Mouse (Mus musculus) right cerebral cortex, postnatal 14 days (tissue): ENCODE measurements around the gene Ap4s1.
A peak's percentile ranks its signal among the peaks of the same experiment; 100 is the strongest.
"Not testable (repeated sequence)": the region's sequence is repeated elsewhere in the genome, so short reads cannot be mapped to it uniquely, and the experiment has no call there.

ENCODE experiments used
- DNase-seq: peaks from one replicate; pipeline ENCODE4 v3.0.0; 2022

Gene Ap4s1

DNA sequence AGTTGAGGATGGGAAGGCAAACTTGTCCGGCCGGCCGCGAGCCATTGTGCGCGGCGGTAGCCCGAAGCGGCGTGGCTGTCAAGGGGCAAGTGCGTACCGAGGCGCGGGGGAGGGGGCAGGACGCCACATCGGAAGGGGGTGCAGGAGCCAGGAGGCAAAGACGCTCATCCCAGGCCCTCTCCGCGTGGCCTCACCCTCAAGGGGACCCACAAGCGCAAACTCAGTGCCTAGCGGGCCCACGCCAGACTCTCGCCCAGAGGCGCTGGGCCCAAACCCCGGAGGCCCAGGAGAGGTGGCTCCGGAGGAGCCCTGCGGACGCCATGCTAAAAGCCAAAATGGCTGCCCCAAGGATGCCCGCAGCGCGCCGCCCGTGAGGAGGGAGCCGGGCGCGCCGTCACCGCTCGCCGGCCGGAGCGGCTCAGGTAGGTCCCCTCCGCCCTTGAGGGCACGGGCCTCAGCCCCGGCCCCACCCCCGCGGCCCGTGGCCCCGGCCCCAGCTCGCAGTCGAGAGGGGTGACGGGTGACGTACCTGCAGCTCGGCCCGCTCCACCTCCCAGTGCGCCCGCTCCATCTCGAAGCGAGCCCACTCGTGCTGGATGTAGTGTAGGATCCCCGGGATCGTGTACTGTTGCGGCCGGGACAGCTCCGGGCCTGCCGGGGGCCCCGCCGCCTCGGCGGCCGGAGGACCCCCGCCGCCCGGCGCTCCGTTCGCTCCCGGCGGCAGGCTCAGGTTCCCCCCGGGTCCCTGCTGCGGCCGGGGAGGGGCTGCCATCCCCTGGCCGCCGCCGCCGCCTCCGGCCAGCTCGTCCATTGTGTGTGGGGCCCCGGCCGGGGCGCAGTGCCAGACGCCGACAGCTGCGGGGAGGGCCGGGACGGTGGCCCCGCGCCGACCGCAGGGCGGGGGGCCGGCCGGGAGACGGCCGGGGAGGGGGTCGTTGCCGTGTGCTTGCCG is at the start of gene Ap4s1:
Ap4s1 (plus strand) TSS at position 141 of the 952 bp plus-strand sequence.
- DNase-seq = peak; percentile 56

DNA sequence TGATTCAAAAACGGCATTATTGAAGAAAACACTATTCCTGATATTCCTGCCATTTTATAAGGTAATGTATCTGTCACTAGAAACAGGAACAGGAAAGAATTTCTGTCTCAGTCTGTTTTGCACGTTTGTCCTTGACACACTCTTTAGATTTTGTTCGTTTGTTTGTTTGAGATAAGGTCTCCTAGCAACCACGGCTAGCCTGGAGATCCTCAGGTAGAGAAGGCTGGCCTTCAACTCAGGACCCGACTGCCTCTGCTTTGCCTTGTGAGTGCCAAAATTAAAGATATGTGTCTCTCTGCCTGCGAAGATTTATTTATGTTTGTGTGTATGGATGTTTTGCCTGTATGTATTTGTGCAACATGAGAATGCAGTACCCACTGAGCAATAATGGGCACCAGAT is 49.0 kb upstream of the Ap4s1 start:
- DNase-seq = no peak

DNA sequence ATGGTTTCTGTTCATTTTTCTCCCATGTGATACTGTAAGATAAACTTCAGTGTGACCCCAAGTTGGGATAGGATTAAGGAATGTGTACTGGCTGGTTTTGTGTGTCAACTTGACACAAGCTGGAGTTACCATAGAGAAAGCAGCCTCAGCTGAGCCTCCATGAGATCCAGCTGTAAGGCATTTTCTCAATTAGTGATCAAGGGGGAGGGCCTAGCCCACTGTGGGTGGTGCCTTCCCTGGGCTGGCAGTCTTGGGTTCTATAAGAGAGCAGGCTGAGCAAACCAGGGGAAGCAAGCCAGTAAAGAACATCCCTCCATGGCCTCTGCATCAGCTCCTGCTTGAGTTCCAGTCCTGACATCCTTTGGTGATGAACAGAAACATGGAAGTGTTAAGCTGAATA is 41.4 kb upstream of the Ap4s1 start:
- DNase-seq = not testable (repeated sequence)

DNA sequence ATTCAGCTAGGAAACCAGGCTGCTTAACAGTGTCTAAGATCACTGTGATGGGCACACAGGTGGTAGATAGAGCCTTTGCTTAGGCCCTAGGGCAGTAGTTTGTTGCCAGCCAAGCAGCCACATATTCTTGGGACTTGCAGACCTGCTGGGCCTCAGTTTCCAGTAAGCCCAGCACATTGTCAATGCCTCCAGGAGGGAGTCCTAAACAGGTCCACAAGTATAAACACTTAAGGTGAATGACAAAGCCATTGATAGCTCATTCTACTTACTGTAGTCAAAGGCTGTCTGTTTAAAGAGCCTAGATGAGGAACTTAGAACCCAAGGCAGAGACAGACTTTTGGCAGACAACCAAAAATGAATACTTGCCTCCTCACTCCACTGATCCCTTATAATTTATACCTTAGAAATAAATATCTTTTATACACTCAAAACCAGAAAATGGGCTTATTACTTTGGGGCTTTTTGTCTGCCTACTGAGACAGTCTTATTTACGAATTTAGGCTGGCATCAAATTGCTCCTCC is 34.8 kb upstream of the Ap4s1 start:
- DNase-seq = no peak

DNA sequence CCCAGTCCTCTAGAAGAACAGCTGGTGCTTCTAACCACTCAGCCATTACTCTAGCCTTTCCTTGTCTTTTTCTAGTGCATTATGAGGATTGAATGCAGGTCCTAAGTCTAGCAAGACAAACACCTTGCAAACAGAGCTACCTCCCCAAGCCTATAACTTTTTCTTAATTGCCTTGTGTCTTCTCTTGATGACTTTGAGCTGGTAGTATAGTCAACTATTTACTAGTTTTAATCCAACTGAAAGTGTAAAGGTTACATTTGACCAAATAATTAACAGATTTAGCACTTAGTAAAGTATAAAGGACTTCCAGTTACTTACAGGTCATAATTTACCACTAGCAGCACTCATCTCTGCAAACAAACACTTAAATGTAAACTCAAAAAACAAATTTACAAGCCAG is 27.8 kb upstream of the Ap4s1 start:
- no peak for DNase-seq

DNA sequence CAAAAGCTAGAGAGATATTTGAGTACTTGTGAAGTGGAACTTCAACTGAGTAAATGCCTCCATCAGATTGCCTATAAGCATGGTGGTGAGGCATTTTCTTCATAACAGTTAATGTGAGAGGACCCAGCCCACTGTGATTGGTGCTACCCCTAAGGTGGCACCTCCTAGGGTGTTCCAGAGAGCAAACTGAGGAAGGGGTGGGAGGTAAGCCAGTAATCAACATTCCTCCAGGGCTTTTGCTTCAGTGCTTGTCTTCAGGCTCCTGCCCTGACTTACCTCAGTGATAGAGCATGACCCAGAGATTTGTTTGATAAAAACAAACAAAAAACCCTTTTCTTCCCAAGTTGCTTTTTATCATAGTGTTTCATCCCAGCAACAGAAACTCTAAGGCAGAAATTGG is 26.9 kb upstream of the Ap4s1 start:
- DNase-seq = no peak

DNA sequence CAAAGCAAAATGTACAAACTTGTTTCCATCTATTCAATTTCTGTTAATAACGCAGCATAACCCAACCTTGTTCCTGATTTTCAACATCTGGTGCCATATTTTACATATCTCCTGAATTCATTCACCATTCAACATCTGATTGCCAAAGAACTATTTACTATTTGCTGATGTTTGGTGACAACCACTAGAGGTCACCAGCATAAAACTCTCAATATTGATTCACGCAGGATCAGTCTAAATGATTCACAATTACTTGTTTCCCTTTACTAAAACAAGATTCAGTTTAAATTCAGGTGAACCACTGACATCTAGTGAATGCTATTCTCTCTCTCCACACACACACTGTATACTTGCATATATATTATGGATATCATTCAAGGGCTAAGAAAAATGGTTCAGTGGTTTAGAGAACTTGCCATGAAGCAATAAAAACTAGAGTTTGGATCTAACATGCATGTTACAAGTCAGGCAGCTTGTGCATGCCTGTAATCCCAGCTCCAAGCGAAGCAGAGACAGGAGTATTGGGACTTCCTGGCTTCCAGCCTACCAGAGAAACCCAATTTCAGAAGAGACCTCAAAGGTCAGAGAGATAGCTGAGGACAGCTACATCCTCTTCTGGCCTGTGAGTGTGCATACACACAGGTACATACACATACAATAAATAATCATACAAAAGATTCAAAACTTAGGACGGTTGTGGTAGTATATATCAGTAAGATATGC is 24.0 kb upstream of the Ap4s1 start:
- no peak for DNase-seq

DNA sequence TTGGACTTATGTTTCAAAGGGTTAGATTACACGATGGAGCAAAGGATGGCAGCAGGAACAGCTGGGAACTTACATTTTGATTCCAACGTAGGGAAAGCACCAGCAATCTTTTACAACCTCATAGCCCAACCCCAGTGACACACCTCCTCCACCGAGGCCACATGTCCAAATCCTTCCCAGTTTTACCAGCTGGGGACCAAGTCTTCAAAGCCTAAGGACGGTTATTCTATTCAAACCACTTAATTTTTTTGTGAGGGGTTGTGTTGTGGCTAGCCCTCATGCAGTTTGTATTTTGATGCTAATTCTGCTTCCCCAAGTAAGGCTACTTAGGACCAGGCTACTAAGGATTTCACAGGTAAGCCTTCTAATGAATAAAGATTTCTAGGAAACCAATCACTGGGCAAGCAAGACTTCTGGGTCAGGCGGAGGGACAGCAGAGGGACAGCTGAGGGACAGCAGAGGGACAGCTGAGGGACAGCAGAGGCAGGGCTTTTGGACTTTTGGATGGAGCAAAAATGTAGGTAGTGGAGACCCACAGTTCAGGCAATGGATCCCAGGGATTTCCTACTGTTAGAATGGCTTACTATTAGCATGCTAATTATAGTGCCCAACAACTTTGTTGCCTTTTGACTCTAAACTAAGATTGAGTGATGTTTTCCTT is 19.5 kb upstream of the Ap4s1 start:
- no peak for DNase-seq

DNA sequence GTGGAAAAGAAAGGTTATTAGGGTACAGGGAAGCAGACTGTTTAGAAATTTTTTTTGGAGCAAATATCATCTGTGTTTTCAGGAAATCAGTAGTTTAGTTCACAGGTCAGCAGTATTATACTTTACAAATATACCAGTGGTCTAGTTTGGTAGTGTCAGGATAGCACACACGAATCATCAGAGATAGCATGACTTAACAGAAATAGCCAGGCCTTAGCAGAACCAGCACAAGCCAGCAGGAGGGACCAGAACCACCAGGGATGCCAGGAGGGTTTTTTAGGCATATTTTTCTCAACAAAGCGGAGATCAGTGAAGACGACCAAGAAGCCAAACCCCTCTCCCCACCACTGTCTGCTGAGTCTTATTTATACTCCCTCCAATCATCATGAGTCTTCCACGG is 17.6 kb upstream of the Ap4s1 start:
- no peak for DNase-seq

DNA sequence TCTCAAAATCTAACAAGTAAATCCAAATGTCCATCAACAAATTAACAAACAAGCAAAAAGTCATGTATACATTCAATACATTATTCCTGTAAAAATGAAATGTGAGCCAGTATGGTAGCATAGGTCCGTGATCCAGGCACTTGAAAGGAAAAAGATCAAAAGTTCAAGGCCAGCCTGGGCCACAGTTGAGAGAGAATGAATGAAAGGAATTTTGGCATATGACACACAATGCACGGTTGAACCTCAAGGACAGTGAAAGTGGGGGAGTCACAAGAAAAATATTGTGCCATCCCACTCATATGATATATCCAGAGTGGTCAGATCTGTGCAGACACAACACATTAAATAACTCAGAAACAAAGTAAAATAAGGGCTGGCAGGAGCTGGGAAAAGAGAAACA is 14.4 kb upstream of the Ap4s1 start:
- no peak for DNase-seq

DNA sequence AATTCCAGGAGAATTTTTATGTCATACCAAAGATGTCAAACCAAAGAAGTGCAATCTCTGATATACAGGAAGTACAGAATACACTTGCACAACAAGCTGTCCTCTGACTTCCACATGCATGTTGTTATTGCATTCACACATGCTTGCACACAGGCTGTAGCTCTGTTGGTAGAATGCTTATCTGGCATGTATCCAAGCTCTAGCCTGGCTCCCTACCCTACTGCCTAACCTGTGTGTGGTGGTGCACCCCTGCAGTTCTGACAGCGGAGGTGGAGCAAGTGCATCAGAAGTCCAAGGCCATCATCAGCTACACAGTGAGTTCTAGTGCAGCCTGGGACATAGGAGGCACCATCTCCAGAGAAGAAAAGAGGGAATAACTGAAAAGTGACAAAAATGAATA is 12.0 kb upstream of the Ap4s1 start:
- DNase-seq = no peak

DNA sequence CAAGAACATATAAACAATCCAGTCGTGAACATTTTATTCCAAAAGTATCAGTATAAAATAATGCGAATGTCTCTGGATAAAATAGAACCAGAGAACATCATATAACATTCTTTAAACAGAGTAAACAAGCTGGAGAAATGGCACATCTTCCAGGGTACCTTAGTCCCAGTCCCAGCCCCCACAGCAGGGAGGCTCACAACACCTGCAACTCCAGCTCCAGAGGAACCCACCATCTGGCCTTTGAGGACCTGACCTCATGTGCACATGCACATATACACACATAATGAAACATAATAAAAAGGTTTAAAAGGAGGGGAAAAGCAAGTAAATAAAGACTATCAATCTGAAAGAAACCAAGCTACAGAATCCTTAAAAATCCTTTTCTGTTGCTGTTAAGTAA is 2.3 kb upstream of the Ap4s1 start:
- no peak for DNase-seq

DNA sequence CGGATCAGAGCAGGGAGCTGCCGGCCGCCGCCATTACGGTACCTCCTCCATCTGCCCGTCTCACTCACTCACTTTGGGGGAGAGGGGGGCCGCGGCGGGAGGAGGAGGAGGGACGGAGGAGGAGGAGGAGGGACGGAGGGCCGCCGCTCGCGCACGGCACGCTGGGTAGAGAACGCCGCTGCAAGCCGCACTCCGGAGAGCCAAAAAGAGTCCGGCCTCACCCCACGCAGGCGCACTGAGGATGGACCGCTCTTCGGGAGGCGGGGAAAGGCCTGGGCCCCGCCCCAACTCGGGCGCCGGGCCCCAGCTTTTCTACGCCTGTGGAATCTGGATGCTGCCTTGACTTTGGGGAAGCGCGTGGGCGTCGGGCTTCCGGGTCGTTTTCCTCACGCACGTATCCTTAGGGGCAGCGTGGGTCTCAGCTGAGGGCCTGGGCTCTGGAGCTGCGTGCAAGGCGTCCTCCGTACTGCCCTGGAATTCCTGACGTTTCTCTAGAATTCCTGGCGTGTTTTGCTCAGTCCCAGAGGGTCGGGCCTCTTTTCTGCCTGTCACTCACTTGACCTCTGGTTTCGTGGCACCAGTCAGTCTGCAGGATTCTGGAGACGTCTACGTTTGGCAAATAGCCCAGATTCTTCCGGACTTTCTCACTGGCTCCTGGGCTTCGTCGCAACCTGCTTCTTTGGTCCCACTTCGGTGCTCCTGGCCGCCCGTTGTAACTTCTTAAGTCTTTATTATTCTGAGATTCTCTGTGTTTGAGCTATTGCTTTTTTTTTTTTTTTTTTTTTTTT is 1.2 kb downstream of the Ap4s1 start, which contains the start of gene Strn3:
Strn3 (minus strand) TSS at position 53 of the 788 bp plus-strand sequence.
- peak; percentile 96 for DNase-seq

DNA sequence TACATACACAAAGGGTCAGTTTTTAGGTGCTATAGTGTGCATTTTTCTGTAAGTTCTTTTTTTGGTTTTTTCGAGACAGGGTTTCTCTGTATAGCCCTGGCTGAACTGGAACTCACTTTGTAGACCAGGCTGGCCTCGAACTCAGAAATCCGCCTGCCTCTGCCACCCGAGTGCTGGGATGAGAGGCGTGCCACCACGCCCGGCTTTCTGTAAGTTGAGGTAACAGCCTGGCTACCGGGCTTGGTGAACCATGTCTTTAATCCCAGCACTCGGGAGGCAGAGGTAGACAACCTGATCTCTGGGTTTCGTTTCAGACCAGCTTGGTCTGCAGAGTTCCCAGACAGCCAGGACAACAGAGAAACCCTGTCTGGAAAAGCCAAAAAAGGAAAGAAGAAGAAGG is 2.0 kb downstream of the Ap4s1 start:
- DNase-seq = not testable (repeated sequence)

DNA sequence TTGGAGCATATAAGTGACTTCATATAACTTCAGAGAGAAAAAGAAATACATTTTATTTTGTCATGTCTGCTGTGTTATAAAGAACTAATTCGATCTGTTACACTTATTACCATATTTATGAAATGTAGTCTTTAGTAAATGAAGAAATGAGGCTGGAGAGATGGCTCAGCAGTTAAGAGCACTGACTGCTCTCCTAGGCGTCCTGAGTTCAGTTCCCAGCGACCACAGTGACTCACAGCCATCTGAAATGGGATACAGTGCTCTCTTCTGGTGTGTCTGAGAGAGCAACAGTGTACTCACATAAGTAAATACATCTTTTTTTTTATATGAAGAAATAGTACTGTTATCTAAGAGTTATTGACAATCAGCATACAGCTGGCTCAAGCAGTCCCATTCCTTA is 2.6 kb downstream of the Ap4s1 start:
- DNase-seq = no peak

DNA sequence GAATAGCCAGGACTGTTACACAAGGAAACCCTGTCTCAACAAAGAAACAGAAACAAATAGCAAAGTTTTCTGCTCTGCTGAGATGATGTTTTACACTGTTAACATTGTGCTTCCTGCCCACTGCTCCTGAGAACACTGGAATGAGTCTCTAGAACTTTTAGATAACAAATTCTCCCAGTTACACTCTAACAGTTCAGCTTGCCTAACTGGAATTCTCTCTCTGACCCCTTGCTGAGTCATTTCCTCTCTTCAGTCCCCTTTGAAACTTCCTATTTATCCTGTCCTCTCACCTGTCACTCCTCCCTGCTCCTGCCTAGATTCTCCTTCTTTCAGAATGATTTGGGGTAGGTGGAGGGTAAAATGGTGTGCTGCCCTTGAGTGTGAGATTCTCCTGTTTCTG is 3.3 kb downstream of the Ap4s1 start:
- DNase-seq = no peak

DNA sequence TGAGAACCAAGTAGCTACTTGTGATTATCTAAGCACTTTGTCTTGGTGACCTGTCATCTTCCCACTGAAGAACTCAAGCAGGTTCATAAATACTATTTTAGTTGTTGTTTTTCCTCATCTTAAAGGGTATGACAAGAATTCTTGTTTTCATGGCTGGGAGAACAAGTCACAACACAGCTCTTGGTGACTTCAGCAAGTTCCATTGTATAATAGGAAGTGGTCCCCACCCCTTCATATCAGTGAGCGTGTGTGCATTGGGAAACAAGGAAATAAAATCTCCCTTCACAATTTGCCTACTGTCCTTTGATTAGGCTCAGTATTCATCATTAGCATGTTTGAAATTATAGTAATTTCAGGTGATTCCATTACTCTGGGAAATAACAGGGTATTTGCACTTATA is 4.1 kb downstream of the Ap4s1 start:
- DNase-seq = no peak

DNA sequence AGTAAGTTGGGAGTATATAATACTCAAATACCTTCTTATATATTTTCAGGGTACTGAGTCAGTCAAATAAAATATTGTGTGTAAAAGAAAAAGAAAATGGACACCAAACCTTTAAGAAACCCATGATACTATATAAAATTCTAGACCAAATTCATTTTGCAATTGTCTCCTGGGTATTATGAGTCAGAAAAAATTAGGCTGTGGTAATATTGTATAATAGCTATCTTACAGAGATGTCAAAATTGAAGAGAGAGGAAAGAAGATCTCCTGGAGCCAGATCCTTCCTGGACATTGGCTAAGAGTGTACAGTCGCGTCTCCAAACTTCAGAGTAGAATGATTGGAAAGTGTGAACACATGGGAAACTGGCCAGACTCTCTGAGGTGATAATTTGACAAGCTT is 5.3 kb downstream of the Ap4s1 start:
- DNase-seq = no peak

DNA sequence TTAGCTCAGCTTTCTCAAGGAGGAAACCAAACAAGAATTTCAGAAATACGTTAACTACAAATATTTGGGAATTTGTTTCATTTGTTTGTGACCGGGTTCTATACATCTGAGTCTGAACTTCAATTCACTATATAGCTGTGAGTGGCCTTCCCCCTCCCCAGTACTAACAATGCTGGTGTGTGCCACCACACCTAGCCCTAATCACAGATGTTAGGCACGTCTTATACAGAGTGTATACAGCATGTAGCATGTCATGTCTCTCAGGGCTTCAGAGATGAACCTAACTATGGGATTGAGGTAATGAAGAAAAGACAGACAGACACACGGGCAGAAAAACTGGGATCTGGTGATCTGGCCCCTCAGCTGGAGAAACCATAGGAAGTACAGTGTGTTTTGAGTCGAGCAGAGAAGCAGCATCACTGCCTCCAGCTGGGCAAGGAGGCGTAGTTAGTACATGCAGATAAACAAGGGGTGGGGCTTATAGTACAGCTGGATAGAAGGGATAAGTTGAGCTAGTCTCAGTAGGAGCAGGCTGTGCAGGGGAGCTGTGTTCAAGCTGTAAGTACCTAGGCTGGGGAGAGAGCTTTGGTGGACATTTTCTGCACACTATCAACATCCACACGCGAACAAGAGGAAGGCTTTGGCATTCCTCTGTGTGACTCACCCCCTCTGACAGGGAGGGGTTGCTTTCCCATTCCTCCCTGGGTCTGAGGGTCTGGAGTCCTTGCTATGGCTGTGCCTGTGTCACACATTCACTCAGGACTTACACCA is 9.0 kb downstream of the Ap4s1 start:
- no peak for DNase-seq

DNA sequence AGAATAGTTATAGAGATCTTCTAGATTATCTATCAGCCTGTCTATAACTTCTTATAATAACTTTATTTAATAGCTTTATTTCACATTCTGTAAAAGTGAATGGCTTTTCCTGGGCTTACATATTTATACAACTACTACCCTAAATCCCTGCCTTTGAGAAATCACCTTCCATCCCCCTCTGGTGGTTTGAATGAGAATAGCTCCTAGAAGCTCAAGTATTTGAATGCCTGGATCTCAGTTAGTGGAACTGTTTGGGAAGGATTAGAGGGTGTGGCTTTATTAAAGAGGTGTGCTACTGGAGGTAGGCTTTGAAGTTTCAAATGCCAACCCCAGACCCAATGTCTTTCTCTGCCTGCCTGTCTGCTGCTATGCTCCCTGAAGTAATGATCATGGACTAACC is 10.9 kb downstream of the Ap4s1 start:
- no peak for DNase-seq

DNA sequence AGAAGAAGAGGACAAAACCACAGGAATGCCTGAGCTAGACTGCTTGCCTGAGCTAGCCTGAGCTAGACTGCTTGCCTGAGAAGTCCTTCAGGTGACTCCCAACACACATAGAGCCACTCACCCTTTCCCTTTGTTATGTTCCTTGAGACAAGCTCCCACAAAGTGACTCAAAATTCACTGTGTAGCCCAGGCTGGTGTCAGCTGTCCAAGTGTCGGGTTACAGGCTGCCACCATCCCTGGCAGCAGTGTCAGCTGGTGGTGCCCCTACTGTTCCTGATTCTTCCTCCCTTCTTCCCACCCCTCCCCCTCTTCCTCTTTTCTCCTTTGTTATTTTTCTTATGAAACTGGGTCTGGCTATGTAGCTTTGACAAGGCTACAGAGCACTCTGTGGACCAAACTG is 13.0 kb downstream of the Ap4s1 start:
- no peak for DNase-seq

DNA sequence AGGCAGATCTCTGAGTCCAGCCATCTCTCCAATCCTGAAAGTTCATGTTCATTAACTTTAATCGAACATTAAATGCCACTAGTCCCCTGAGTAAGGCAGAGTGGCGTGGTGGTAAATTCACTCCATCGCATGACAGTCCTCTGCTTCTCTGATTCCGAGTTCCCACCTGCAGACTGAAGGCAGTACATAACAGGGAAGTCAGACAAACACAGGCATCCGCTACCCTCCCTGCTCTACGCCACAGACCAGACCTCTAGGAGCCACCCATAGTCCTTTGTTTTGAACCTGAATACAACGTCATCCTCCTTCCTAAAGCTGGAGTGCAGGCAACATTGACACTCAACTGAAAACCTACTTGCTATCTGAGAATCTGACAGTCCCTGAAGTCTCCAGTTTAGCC is 13.7 kb downstream of the Ap4s1 start:
- DNase-seq = no peak
